Mouse (Mus musculus): ENCODE results near the gene Phlda2. TPM values are rescaled to one million over a fixed set of nuclear protein-coding genes. Genes with fewer than 3 reads are reported as not detected.

Gene Phlda2
- not detected for polyA plus RNA-seq (2014; fragmentation: Illumina TruSeq; extraction: RNeasy Lipid Tissue Mini Kit (QIAGEN cat#74804); ENCODE audit: low read depth, low replicate concordance)

GRCm38 (mm10) chr7:143502418-143503200 is at the start of gene Phlda2:
TSS of gene Phlda2 (minus strand) at chr7:143503150.

GRCm38 (mm10) chr7:143548976-143549457 is 46.1 kb upstream of the Phlda2 start, which contains the start of gene Nap1l4:
TSS of gene Nap1l4 (minus strand) at chr7:143549106.

GRCm38 (mm10) chr7:143473347-143474101 is 29.4 kb downstream of the Phlda2 start, which contains the start of gene Slc22a18:
TSS of gene Slc22a18 (plus strand) at chr7:143473736.

GRCm38 (mm10) chr7:143460874-143461273 is 42.1 kb downstream of the Phlda2 start, which contains the start of gene Cdkn1c:
TSS of gene Cdkn1c (minus strand) at chr7:143461050.

Other genes with a start within 250 kb of the Phlda2 start
- 1,445 TPM for gene Cdkn1c, start 42.1 kb downstream of the Phlda2 start, polyA plus RNA-seq (2014; fragmentation: Illumina TruSeq; extraction: RNeasy Lipid Tissue Mini Kit (QIAGEN cat#74804); ENCODE audit: low read depth, low replicate concordance)
- gene Slc22a18, start 29.4 kb downstream of the Phlda2 start, polyA plus RNA-seq (2014; fragmentation: Illumina TruSeq; extraction: RNeasy Lipid Tissue Mini Kit (QIAGEN cat#74804); ENCODE audit: low read depth, low replicate concordance), result not detected
- gene Nap1l4, start 46.0 kb upstream of the Phlda2 start, polyA plus RNA-seq (2014; fragmentation: Illumina TruSeq; extraction: RNeasy Lipid Tissue Mini Kit (QIAGEN cat#74804); ENCODE audit: low read depth, low replicate concordance), result 129 TPM
- 17.2 TPM for gene Cars, start 96.9 kb upstream of the Phlda2 start, polyA plus RNA-seq (2014; fragmentation: Illumina TruSeq; extraction: RNeasy Lipid Tissue Mini Kit (QIAGEN cat#74804); ENCODE audit: low read depth, low replicate concordance)
- gene Tnfrsf26, start 125.6 kb upstream of the Phlda2 start, polyA plus RNA-seq (2014; fragmentation: Illumina TruSeq; extraction: RNeasy Lipid Tissue Mini Kit (QIAGEN cat#74804); ENCODE audit: low read depth, low replicate concordance), result 1.8 TPM
- gene Tnfrsf22, start 146.5 kb upstream of the Phlda2 start, polyA plus RNA-seq (2014; fragmentation: Illumina TruSeq; extraction: RNeasy Lipid Tissue Mini Kit (QIAGEN cat#74804); ENCODE audit: low read depth, low replicate concordance), result 8.9 TPM
- 3.7 TPM for gene Tnfrsf23, start 182.7 kb upstream of the Phlda2 start, polyA plus RNA-seq (2014; fragmentation: Illumina TruSeq; extraction: RNeasy Lipid Tissue Mini Kit (QIAGEN cat#74804); ENCODE audit: low read depth, low replicate concordance)